Mouse (Mus musculus): ENCODE results near the gene Itgad.

- no peak for TF ChIP-seq POLR2A (IDR thresholded peaks at IDR 0.05; ENCODE audit: control insufficient read depth, extremely low read depth, insufficient read depth, low read length, poor library complexity)
- TF ChIP-seq CTCF (IDR thresholded peaks at IDR 0.05; ENCODE audit: borderline replicate concordance, control insufficient read depth, extremely low read depth, insufficient read depth, low read length, poor library complexity), result no peak
Observed at GRCm38 (mm10) chr7:128164001-128164400, 9.8 kb downstream of the Itgad start.
